Mouse (Mus musculus): ENCODE results near the gene 2210011C24Rik.
A peak's percentile ranks its signal among the peaks of the same experiment; 100 is the strongest.

2210011C24Rik gene

GRCm38 (mm10) chr8:84011705-84012498 is at the start of gene 2210011C24Rik:
2210011C24Rik (minus strand) TSS chr8:84012171.
- peak within 1 kb of the TSS; percentile 82 for H3K4me3 ChIP-seq (replicated peaks; ENCODE audit: low read length)
- H3K27me3 ChIP-seq (ENCODE audit: insufficient read depth, low read length), result peaks cover 39% of the 10 kb centered on the region
- H3K4me1 ChIP-seq (replicated peaks; ENCODE audit: low read depth, low read length), result peaks cover 54% of the 10 kb centered on the region
- TF ChIP-seq CTCF (conservative IDR thresholded peaks at IDR 0.05; ENCODE audit: low read length), result no peak
- no peak for TF ChIP-seq NANOG (IDR thresholded peaks at IDR 0.05; ENCODE audit: borderline replicate concordance, low read length)
- TF ChIP-seq POU5F1 (IDR thresholded peaks at IDR 0.05; ENCODE audit: borderline replicate concordance, low read length), result no peak
- peaks cover 4% of the 10 kb centered on the region for H3K9me3 ChIP-seq (ENCODE audit: low read length)
- no peaks in the 10 kb centered on the region for H3K36me3 ChIP-seq (ENCODE audit: insufficient read depth, low read length)

GRCm38 (mm10) chr8:84060245-84060644 is 48.3 kb upstream of the 2210011C24Rik start:
- no peaks in the 10 kb centered on the region for H3K36me3 ChIP-seq (ENCODE audit: insufficient read depth, low read length)
- TF ChIP-seq CTCF (conservative IDR thresholded peaks at IDR 0.05; ENCODE audit: low read length) (no peak), POU5F1 (IDR thresholded peaks at IDR 0.05; ENCODE audit: borderline replicate concordance, low read length) (no peak), NANOG (IDR thresholded peaks at IDR 0.05; ENCODE audit: borderline replicate concordance, low read length) (no peak)
- H3K9me3 ChIP-seq (ENCODE audit: low read length), result peaks cover 18% of the 10 kb centered on the region
- no peaks in the 10 kb centered on the region for H3K27me3 ChIP-seq (ENCODE audit: insufficient read depth, low read length)
- peaks cover 14% of the 10 kb centered on the region for H3K4me1 ChIP-seq (replicated peaks; ENCODE audit: low read depth, low read length)
- no peak overlapping the region for H3K4me3 ChIP-seq (replicated peaks; ENCODE audit: low read length)

DNA sequence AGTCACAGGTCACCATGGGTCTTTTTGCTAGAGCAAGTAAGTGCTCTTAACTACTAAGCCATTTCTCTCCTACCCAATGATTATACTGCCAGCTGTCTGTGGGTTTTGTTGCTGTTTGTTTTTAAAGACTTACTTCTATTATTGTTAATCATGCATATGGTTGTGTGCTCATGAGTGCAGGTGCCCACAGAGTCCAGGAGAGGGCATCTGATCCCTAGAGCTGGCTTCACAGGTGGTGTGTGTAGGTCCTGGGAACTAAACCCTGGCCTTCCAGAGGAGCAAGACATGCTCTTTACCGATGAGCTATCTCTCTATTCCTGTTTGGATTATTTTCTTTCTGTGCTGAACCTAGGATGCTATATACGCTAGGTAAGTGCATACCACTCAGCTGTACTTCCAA is 47.3 kb upstream of the 2210011C24Rik start:
- Histone ChIP-seq H3K27me3 (ENCODE audit: insufficient read depth, low read length) (no peaks in the 10 kb centered on the region), H3K4me3 (replicated peaks; ENCODE audit: low read length) (no peak overlapping the region), H3K4me1 (replicated peaks; ENCODE audit: low read depth, low read length) (peaks cover 10% of the 10 kb centered on the region), H3K36me3 (ENCODE audit: insufficient read depth, low read length) (no peaks in the 10 kb centered on the region), H3K9me3 (ENCODE audit: low read length) (peaks cover 20% of the 10 kb centered on the region)
- no peak for TF ChIP-seq NANOG (IDR thresholded peaks at IDR 0.05; ENCODE audit: borderline replicate concordance, low read length)
- TF ChIP-seq POU5F1 (IDR thresholded peaks at IDR 0.05; ENCODE audit: borderline replicate concordance, low read length), result no peak
- TF ChIP-seq CTCF (conservative IDR thresholded peaks at IDR 0.05; ENCODE audit: low read length), result no peak

DNA sequence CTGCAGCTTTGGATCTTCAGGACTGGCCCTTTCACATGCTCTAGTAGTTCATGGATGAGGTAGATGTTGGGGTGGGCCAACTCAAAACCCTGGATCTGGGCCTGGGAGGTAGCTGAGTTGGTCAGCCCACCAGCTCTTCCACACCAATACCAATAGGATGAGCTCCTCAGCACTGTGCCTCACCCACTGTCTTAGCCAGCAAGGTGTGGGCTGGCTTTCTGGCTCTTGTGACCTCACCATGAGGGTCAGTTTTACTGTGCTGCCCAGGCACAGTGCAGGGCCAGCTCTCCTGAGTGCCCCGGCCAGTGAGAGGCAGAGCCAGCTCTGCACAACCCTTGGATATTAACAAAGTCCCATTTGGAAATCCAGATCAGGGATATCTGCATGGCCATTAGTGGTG is 45.9 kb upstream of the 2210011C24Rik start:
- TF ChIP-seq NANOG (IDR thresholded peaks at IDR 0.05; ENCODE audit: borderline replicate concordance, low read length) (no peak), POU5F1 (IDR thresholded peaks at IDR 0.05; ENCODE audit: borderline replicate concordance, low read length) (no peak), CTCF (conservative IDR thresholded peaks at IDR 0.05; ENCODE audit: low read length) (no peak)
- Histone ChIP-seq H3K4me3 (replicated peaks; ENCODE audit: low read length) (0 out of 2 replicates have a peak overlapping the region, but pooled peaks have one; percentile 13), H3K27me3 (ENCODE audit: insufficient read depth, low read length) (no peaks in the 10 kb centered on the region), H3K36me3 (ENCODE audit: insufficient read depth, low read length) (no peaks in the 10 kb centered on the region), H3K4me1 (replicated peaks; ENCODE audit: low read depth, low read length) (peaks cover 9% of the 10 kb centered on the region; the same call in 1 of the 2 replicates), H3K9me3 (ENCODE audit: low read length) (peaks cover 20% of the 10 kb centered on the region)

DNA sequence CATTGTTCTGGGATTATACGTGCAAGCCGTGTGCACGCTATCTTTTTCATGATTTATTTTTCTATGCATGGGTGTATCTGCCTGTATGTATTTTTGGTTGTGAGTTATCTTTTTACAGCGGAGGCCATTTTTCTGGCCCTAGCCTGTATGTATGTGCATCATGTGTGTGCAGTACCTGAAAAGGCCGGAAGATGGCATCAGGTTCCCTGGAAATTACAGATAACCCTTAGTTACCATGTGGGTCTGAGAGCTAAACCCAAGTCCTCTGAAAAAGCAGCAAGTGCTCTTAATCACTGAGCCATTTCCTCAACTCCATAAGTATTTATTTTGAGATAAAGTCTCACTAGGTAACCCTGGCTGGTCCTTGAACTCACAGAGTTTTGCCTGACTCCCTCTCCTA is 41.3 kb upstream of the 2210011C24Rik start:
- TF ChIP-seq POU5F1 (IDR thresholded peaks at IDR 0.05; ENCODE audit: borderline replicate concordance, low read length) (no peak), CTCF (conservative IDR thresholded peaks at IDR 0.05; ENCODE audit: low read length) (peak; percentile 75)
- Histone ChIP-seq H3K36me3 (ENCODE audit: insufficient read depth, low read length) (no peaks in the 10 kb centered on the region), H3K9me3 (ENCODE audit: low read length) (peaks cover 20% of the 10 kb centered on the region), H3K4me3 (replicated peaks; ENCODE audit: low read length) (no peak overlapping the region), H3K4me1 (replicated peaks; ENCODE audit: low read depth, low read length) (peaks cover 9% of the 10 kb centered on the region; the same call in 1 of the 2 replicates), H3K27me3 (ENCODE audit: insufficient read depth, low read length) (0 out of 2 replicates have a peak, but pooled peaks cover 7% of the 10 kb centered on the region)

- H3K4me3 ChIP-seq (replicated peaks; ENCODE audit: low read length), result no peak overlapping the region
- H3K4me1 ChIP-seq (replicated peaks; ENCODE audit: low read depth, low read length), result peaks cover 12% of the 10 kb centered on the region; the same call in 1 of the 2 replicates
- H3K27me3 ChIP-seq (ENCODE audit: insufficient read depth, low read length), result peaks cover 9% of the 10 kb centered on the region; the same call in 1 of the 2 replicates
- no peaks in the 10 kb centered on the region for H3K36me3 ChIP-seq (ENCODE audit: insufficient read depth, low read length)
- TF ChIP-seq POU5F1 (IDR thresholded peaks at IDR 0.05; ENCODE audit: borderline replicate concordance, low read length) (no peak), CTCF (conservative IDR thresholded peaks at IDR 0.05; ENCODE audit: low read length) (no peak), NANOG (IDR thresholded peaks at IDR 0.05; ENCODE audit: borderline replicate concordance, low read length) (no peak)
- peaks cover 15% of the 10 kb centered on the region for H3K9me3 ChIP-seq (ENCODE audit: low read length)
Observed at GRCm38 (mm10) chr8:84052746-84053145, 40.8 kb upstream of the 2210011C24Rik start.

- Histone ChIP-seq H3K9me3 (ENCODE audit: low read length) (no peaks in the 10 kb centered on the region), H3K36me3 (ENCODE audit: insufficient read depth, low read length) (no peaks in the 10 kb centered on the region), H3K4me3 (replicated peaks; ENCODE audit: low read length) (no peak overlapping the region), H3K27me3 (ENCODE audit: insufficient read depth, low read length) (peaks cover 34% of the 10 kb centered on the region), H3K4me1 (replicated peaks; ENCODE audit: low read depth, low read length) (peaks cover 24% of the 10 kb centered on the region)
- TF ChIP-seq CTCF (conservative IDR thresholded peaks at IDR 0.05; ENCODE audit: low read length) (no peak), POU5F1 (IDR thresholded peaks at IDR 0.05; ENCODE audit: borderline replicate concordance, low read length) (no peak), NANOG (IDR thresholded peaks at IDR 0.05; ENCODE audit: borderline replicate concordance, low read length) (no peak)
Observed at GRCm38 (mm10) chr8:84048171-84048570, 36.2 kb upstream of the 2210011C24Rik start.

DNA sequence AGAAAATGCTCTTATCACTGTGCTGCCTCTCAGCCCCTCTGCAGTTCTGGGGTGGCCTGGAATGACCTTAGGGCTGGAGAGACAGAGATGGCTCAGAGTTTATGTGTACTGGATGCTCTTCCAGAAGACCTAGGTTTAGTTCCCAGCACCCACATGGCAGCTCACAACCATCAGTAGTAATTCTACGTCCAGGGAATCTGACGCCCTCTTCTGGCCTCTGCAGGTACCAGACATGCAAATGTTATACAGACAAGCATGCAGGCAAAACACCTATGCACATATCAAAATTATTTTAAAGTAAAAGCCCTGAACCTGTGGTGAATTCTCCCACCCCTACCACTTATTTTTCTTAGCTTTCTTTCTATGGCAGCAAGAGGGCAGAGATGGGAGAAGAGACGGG is 34.5 kb upstream of the 2210011C24Rik start:
- H3K36me3 ChIP-seq (ENCODE audit: insufficient read depth, low read length), result no peaks in the 10 kb centered on the region
- peaks cover 51% of the 10 kb centered on the region for H3K27me3 ChIP-seq (ENCODE audit: insufficient read depth, low read length)
- H3K9me3 ChIP-seq (ENCODE audit: low read length), result no peaks in the 10 kb centered on the region
- TF ChIP-seq POU5F1 (IDR thresholded peaks at IDR 0.05; ENCODE audit: borderline replicate concordance, low read length) (no peak), CTCF (conservative IDR thresholded peaks at IDR 0.05; ENCODE audit: low read length) (peak; percentile 14; the same call in 1 of the 2 replicates), NANOG (IDR thresholded peaks at IDR 0.05; ENCODE audit: borderline replicate concordance, low read length) (no peak)
- no peak overlapping the region for H3K4me3 ChIP-seq (replicated peaks; ENCODE audit: low read length)
- H3K4me1 ChIP-seq (replicated peaks; ENCODE audit: low read depth, low read length), result peaks cover 41% of the 10 kb centered on the region
